Mouse (Mus musculus) mouse embryonic stem cell (cell line): ENCODE data around the gene Wdr25.

Experiments used
- in situ Hi-C, 2 experiments: fragments of 300-500 bp; cut with MboI; formaldehyde crosslinking; loops; 1 replicate in 1 of 2; 3 replicates in 1 of 2; pipeline ENCODE4 v1.14.3; 2019 to 2020; ENCODE audit warnings: low sequenced_read_pairs in 2 of 2, low pct_unique_long_range_greater_than_20kb in 1 of 2, mixed read lengths in 1 of 2; ENCODE audit not compliant: unreplicated experiment in 1 of 2

Wdr25 gene

DNA sequence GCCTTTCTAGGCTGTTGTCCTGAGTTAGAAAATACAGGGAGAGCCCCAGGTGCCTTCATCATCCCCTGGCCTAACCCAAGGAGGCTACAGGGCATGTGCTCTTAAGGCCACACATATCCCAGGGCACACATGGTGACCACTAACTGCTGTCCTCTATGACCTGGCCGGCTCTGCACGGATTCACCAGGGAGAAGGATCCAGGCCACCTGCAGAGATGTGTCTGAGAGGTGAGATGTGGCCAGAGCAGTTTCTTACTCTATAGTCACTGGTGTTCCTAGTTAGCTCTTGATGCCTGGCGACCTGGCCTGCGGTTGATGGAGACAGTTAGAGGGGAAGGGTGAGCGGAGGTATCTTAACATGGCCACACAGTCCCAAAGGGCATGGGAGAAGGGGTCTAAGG is 129.5 kb downstream of the Wdr25 start:
- in situ Hi-C loops: no loop called here

DNA sequence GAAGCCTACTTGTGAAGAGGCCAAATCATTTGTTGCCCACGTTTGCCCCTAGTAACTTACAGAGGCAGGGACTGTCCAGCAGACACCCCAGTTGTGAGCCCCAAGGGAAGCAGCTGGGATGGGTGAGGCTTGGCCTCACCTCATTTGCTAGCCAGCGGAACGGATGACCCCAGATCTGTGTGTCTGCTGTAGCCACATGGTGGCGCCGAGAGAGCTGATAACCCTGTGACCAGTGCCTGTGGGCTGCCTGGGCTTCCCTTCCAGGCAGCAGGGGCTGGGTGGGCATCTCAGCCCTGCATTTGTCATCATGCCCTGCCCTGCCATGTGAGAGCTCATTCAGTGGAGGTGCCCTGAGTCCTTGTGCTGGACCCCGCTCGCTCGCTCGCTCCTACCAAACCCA is 130.3 kb downstream of the Wdr25 start:
- in situ Hi-C loops: no loop called here

DNA sequence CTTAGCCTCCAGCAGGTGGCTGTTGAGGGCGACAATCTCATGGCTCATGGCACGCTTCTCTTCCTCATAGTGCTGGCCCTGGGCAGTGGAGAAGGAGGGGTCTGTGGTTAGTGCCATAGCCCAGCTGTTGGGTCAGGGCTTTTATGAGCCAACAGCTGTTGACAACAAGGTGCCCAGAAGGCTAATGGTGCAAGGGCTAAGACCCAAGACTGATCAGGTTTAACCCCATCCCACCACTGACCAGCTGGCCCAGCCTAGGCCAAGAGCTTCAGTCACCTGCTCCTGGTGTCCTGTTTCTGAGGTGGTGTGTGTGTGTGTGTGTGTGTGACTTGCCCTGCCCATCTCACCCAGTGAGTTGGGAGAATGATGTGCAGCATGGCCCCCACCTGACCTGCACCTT is 143.6 kb downstream of the Wdr25 start:
- in situ Hi-C loops: no loop called here

DNA sequence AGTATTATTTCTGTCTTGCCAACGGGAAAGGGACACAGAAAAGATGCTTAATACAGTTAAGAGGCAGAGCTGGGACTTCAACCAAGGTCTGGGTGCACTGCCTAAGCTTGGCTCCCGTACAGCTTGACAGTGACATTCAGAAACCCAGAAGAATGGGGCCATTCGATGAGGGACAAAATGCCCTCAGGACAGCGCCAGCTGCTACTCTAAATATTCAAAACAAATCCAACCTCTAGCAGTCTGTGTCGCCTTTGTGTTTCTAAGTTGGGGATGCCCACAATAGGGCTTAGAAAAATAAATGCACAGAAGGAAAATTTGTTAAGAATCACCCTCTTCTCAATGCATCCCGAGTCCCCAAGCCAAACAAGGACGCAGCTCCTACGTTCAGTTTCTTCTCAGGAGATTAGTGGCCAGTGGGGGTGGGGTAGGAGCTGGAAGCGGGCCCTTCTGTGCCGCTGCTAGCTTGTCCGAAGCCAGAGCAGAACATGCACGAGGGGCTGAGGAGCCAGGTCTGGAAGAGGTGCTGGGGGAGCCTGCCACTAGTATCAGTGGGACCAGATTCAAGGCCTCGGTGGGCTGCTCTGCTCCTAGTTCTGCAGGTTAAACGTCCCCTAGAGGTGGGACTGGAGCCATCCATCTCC is 144.9 kb downstream of the Wdr25 start:
- in situ Hi-C loops: no loop called here

DNA sequence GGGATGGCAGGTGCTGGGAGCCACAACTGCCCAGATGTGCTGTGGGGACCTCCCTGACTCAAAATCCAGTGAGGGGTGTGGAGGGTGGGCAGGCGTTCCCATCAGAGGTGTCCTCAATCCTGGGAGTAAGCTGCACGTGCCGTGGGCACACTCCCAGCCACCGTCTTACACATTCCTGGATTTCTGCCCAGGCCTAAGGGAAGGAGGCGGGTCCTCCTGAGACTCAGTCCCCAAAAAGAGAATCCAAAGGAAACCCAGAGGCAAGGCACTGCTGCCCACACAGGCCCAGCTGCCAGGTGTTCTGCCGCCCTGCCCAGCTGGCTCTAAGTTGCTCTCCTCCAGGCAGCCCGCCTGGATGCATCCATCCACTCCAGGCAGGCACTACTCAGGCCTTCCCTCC is 145.9 kb downstream of the Wdr25 start:
- in situ Hi-C loops: no loop called here

DNA sequence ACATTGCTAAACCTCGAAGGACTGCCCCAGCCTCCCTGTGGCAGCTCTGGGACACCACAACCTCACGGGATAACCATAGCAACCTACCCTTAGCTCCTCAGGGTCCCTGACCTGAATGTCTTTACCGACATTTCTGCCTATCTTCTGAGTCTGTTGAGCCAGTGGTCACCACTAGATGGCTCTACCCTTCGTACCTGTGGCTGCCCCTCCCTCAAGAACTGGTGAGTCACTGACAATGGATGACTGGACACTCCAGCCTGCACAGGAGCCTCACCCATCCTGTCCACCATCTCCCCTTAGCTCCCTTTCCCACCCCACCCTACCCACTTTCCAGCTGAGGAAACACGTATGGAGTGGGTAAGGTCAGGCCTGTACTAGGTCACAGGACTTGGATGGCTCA is 151.1 kb downstream of the Wdr25 start:
- in situ Hi-C loops: no loop called here

DNA sequence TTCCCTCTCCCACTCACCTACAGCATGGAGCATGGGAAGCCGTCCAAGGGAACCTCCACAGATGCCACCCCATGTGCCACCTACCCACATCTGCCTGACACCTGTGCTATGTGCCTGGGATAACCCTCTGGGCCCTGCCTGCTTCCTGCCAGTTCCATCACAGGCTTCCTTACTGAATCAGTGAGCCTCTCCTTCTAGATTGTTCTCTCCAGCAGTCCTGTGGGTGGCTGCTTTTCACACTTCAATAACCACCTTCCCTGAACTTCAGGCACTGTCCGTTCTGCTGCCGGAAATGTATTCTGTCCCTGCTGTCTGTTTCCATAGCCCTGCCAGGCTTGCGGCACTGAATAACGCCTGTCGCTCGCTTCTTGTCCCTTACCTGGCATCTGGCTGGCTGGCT is 152.2 kb downstream of the Wdr25 start:
- in situ Hi-C loops: no loop called here

DNA sequence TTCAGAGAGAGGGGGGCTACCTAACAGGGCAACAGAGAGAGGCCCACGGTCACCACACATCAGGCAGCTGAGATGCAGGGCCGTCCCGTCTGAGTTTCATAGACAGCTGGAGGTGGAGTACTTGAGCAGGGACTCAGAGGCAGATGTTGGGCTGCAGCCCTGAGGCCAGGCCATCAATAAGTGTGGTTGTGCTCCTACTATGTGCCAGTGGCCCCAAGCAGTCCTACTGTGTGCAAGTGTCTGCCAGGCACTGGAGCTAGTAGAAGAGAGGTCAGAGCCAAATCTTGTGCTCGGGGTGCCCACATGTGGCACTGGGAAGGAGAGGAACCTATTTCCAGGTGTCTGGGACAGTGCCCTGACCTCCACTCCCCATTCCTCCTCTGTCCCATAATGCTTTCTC is 156.5 kb downstream of the Wdr25 start:
- in situ Hi-C loops: no loop called here

DNA sequence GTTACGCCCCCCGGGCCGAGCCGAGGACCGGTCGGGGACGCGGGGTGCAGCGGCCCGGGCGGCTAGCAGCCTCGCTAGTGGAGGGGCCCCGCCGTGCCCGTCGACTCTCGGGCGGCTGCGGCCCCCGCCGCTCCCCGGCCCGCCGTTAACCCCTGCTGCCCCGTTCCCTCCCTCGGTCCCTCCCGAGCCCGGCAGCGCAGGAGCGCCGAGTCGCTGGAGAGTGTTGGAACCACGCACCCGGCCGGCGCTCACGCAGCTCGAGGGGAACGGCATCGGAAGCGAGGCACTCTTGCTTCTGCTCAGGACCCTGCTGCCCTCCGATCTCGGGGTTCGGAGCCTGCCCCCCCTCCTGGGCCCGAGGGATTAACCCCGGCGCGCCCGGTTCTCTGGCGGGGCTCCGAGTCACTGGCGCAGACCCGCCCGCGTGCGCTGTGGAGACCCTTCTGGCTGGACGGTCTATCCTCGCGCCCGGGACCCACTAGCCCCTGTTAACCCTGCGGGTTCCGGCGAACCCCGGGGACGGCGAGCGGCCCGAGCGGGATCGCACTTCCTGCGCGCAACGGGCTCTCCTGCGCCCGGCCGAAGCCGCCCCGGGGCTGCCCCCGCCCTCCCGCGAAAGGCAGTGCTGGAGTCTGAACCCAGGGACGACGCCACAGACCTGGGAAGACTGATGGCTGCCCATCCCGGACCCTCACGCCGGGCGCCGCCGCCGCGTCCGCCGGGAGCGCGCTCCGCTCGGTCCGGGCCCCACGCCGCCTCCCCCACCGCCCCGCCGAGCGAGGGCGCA is 159.8 kb downstream of the Wdr25 start:
- in situ Hi-C loops: no loop called here

DNA sequence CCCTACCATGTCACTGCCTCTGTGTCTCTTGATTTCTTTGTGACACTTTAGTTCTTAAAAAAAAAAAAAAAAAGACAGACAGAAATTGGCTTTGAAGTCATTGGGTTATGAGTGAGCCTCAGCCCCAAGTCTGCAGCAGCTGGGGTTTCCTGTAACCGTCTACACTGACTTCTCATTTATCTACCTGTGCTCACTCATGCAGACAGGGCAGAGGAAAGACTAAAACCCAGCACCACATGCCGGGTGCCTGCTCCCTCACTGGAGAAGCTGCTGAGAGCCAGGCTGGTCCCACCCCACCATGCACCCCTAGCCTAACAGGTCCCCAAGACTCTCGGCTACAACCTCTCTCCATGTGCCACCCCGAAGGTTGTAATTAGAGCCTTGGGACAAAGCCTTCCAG is 164.3 kb downstream of the Wdr25 start:
- in situ Hi-C loops: no loop called here

DNA sequence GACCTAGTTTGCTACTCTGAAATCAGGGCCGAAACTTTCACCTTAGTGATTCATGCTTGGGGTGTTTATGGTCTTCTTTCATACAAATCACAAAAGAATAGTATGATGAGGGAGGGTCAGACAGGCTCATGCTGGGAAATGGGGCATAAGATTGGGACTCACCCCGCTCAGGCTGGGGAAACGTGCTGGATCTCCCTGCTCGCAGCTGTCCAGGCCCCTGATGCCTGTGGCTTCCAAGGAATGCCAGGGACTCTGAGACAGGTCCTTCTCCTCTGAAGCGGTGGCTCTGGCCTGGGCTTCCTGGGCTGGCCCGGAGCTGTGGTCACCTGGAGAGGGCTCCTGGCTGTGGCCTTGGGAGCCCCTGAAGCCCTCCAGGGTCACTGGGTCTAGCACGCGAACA is 165.2 kb downstream of the Wdr25 start:
- in situ Hi-C loops: no loop called here

DNA sequence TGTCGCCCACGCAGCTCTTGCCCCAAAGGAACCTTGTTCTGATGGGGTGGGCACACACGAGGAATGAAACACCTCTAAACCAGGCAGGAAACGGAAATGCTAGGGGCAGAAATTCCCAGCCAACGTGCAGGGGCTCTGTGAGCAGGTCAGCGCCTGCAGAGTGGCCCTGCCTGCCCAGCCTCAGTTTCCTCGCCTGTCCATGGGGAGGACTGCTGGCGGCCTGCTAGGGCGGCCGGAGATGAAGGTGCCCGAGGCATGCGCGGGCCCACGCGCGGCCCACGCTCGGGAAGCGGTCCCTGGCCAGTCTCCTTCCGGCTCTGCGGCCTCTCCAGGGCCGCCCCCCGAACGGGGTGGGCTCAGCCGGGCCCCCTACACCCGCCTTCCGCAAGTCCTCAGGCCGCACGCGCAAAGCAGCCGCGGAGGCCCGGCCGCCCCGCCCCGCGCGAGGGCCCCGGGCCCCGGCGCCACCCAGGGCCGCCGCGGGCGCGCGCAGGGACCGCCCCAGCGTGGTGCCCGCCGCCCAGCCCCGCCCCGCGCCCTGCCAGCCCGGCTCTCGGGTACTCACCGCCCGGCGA is 174.2 kb downstream of the Wdr25 start:
- in situ Hi-C loops: no loop called here

DNA sequence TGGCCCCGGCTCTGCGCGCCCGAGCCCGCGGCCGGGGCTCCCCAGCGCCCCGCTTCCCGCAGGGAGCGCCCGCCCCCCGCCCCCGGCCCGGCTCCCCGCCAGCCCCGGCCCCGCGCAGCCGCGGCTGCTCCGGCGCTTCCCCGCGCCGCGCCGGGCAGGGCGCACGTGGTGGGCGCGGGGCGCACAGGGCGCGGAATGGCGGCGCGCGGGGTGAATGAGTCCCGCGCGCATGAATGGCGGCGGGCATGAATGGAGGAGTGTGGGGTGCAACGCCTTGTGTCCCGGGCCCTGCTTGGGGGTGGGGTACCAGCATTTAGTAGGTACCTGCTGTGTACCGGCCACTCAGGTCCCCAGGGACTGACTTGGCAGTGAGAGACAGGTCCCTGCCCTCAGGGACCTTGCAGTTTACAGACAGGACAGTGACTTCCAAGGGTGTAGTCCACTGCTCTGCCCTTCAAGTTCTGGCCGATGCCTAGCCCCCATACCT is 174.8 kb downstream of the Wdr25 start, which contains the start of gene Begain:
Gene Begain, minus strand, starts transcription at position 51 of the 487 bp plus-strand sequence.
- in situ Hi-C loops: no loop called here

DNA sequence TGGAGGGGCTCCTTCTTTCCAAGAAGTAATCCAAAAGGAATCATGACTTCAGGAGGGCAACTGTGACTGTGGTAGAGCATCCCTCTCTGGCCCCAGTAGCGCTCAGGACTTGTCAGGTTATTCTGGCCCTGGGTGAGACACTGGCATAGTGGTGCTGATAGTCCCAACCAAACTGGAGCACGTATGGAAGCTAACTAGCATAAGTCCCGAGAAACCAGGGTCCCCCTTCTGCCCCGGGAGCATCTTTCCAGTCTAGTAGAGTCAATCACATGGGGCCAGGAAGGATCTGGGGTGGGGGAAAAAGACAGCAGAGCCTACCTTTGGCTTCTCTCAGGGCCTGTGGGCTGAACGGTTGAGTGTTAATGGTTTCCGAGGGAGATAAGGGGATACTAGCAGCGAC is 175.3 kb downstream of the Wdr25 start:
- in situ Hi-C loops: no loop called here

DNA sequence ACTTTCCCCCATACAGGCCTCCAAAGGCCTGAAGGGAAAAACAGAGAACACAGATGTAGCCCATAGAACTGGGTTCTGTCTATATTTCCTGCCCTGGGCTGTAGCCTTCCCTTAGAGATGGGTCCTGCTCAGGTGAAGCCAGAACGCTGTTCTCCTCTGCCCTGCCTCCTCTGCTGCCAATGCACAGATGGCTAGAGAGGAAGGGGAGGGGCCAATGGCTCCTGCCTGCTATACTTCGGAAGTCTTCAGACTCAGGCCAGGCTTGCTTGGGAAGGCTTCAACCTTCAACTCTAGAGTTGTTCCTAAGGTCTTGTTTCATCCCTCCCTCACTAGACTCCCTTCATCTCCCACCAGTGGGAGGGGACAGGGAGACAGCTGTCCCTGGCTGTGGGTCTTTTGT is 176.3 kb downstream of the Wdr25 start:
- in situ Hi-C loops: no loop called here

DNA sequence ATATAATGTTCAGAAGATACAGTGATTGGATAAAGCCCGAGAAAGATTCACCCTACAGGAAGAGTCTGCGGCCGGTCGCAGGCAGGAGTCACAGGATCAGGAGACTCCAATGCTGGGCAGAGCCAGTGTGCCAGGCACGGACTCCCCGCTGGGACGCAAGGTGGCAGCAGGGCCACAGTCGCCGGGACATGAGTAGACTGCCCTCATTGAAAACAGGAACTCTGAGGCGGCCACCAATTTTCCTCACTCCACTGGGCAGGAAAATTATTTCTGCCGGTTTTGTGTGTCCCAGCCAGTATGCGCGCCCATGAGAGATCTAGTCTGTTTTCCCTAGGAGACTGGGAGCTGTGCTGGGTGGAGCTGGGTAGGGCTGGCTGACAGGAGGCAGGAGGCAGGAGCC is 177.8 kb downstream of the Wdr25 start:
- in situ Hi-C loops: no loop called here

DNA sequence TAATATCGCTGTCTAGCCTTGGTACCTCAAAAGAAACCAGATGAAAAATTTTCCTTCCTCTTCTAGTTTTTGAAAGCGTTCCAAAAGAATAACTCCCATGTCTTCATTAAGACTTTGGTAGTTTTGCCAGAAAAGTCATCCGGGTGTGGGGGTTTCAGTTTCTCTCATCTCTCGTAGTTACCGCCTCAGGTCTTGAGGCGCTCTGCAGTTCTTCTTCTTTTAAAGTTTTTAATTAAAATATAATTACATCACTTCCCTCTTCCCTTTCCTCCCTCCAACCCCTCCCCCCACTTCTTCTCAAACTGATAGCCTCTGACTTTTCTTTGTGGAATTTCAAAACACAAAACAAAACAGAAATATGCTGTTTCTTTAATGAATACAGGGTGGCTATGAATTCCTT is 180.7 kb downstream of the Wdr25 start:
- in situ Hi-C loops: no loop called here

DNA sequence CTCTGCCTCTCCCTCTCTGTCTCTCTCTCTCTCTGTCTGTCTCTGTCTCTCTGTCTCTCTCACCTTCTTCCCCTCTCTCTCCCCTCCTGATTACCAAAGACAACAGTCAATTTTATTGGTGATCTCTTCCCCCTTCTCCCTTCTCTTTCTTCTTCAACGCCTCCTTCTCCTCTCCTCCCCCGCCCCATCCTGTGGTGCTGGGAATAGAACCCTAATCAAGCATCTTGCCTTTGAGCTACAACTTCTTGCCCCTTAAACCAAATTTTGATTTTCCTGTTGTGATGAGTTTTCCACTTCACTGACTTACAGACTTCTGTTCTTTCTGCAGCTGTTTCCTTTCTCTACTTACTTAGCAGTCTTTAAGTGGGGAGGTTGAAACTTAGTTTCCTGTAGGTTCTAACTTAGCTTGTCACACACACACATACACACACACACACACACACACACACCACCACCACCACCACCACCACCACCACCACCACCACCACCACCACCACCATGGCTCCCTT is 181.4 kb downstream of the Wdr25 start:
- in situ Hi-C loops: no loop called here

DNA sequence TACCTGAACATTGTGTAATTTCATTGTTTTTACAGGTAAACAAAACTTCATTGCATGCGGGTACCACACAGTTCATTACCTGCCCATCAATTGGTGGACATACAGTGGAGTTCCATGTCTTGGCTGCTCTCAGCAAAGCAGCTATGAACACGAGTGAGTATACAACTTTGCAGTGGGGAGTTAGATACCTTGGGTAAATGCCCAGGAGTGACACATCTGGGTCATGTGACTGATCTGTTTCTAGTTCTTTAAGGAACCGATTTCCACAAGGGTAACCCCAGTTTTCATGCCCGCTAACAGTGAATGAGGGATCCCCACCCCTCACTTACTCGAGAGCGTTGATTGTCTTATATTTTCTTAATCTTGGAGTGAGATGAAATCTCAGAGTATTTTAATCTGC is 183.6 kb downstream of the Wdr25 start:
- in situ Hi-C loops: no loop called here
